Mouse (Mus musculus): Measurements from ENCODE around the gene Map4k1. TPM values are rescaled to one million over a fixed set of nuclear protein-coding genes. Genes with fewer than 3 reads are reported as not detected.

The Map4k1 gene
- polyA plus RNA-seq, 1 experiment from 2014 or later: 8.9 TPM

- Histone ChIP-seq H3K4me1 (replicated peaks; ENCODE audit: control insufficient read depth, insufficient read depth, low read length) (peaks cover 19% of the 10 kb centered on the region), H3K27ac (ENCODE audit: low read length) (no peak overlapping the region), H3K9ac (ENCODE audit: low read length) (peak overlapping the region; percentile 63), H3K9me3 (ENCODE audit: control insufficient read depth, low read length) (no peaks in the 10 kb centered on the region), H3K27me3 (ENCODE audit: control insufficient read depth, insufficient read depth, low read depth, low read length) (no peaks in the 10 kb centered on the region), H3K4me2 (ENCODE audit: low read depth, low read length) (peak overlapping the region; percentile 73), H3K4me3 (ENCODE audit: low read length) (peak overlapping the region; percentile 42), H3K36me3 (ENCODE audit: control insufficient read depth, insufficient read depth, low read length) (no peaks in the 10 kb centered on the region)
- ATAC-seq (ENCODE audit: low read depth): peak; percentile 22; the same call in 1 of the 2 replicates
- WGBS: 1% methylated on average over 26 of the region's 26 CpGs
These were observed 58.3 kb downstream of the Map4k1 start for GRCm38 (mm10) chr7:29039985-29040661.

- Histone ChIP-seq H3K27me3 (ENCODE audit: control insufficient read depth, insufficient read depth, low read depth, low read length) (no peaks in the 10 kb centered on the region), H3K4me3 (ENCODE audit: low read length) (no peak overlapping the region), H3K4me1 (replicated peaks; ENCODE audit: control insufficient read depth, insufficient read depth, low read length) (peaks cover 19% of the 10 kb centered on the region), H3K9me3 (ENCODE audit: control insufficient read depth, low read length) (no peaks in the 10 kb centered on the region), H3K9ac (ENCODE audit: low read length) (no peak overlapping the region), H3K4me2 (ENCODE audit: low read depth, low read length) (no peak overlapping the region), H3K27ac (ENCODE audit: low read length) (no peak overlapping the region), H3K36me3 (ENCODE audit: control insufficient read depth, insufficient read depth, low read length) (no peaks in the 10 kb centered on the region)
- WGBS: 77% methylated on average over 5 of the region's 5 CpGs
- no peak for ATAC-seq (ENCODE audit: low read depth)
These were observed 59.3 kb downstream of the Map4k1 start for GRCm38 (mm10) chr7:29041194-29041593.

GRCm38 (mm10) chr7:29043016-29043673, 61.3 kb downstream of the Map4k1 start:
- Histone ChIP-seq H3K36me3 (ENCODE audit: control insufficient read depth, insufficient read depth, low read length) (no peaks in the 10 kb centered on the region), H3K4me3 (ENCODE audit: low read length) (peak overlapping the region; percentile 16; the same call in 1 of the 2 replicates)
- peak; percentile 76 for ATAC-seq (ENCODE audit: low read depth)

GRCm38 (mm10) chr7:29043674-29044057, 61.8 kb downstream of the Map4k1 start:
- peak; percentile 23 for ATAC-seq (ENCODE audit: low read depth)
- Histone ChIP-seq H3K27me3 (ENCODE audit: control insufficient read depth, insufficient read depth, low read depth, low read length) (no peaks in the 10 kb centered on the region), H3K9me3 (ENCODE audit: control insufficient read depth, low read length) (0 out of 2 replicates have a peak, but pooled peaks cover 3% of the 10 kb centered on the region), H3K4me3 (ENCODE audit: low read length) (peak overlapping the region; percentile 16; the same call in 1 of the 2 replicates), H3K36me3 (ENCODE audit: control insufficient read depth, insufficient read depth, low read length) (no peaks in the 10 kb centered on the region), H3K9ac (ENCODE audit: low read length) (no peak overlapping the region), H3K4me1 (replicated peaks; ENCODE audit: control insufficient read depth, insufficient read depth, low read length) (peaks cover 19% of the 10 kb centered on the region), H3K4me2 (ENCODE audit: low read depth, low read length) (peak overlapping the region; percentile 37), H3K27ac (ENCODE audit: low read length) (peak overlapping the region; percentile 26)
- 30% methylated on average over 10 of the region's 11 CpGs for WGBS

More at GRCm38 (mm10) chr7:29043016-29043673, 61.3 kb downstream of the Map4k1 start:
- H3K9me3 ChIP-seq (ENCODE audit: control insufficient read depth, low read length): 0 out of 2 replicates have a peak, but pooled peaks cover 1% of the 10 kb centered on the region
- H3K4me1 ChIP-seq (replicated peaks; ENCODE audit: control insufficient read depth, insufficient read depth, low read length): peaks cover 19% of the 10 kb centered on the region
- peak overlapping the region; percentile 37 for H3K4me2 ChIP-seq (ENCODE audit: low read depth, low read length)
- no peaks in the 10 kb centered on the region for H3K27me3 ChIP-seq (ENCODE audit: control insufficient read depth, insufficient read depth, low read depth, low read length)
- H3K9ac ChIP-seq (ENCODE audit: low read length): no peak overlapping the region
- 21% methylated on average over 19 of the region's 19 CpGs for WGBS
- peak overlapping the region; percentile 41 for H3K27ac ChIP-seq (ENCODE audit: low read length)

- Histone ChIP-seq H3K4me2 (ENCODE audit: low read depth, low read length) (no peak overlapping the region), H3K36me3 (ENCODE audit: control insufficient read depth, insufficient read depth, low read length) (no peaks in the 10 kb centered on the region), H3K9me3 (ENCODE audit: control insufficient read depth, low read length) (0 out of 2 replicates have a peak, but pooled peaks cover 3% of the 10 kb centered on the region), H3K4me1 (replicated peaks; ENCODE audit: control insufficient read depth, insufficient read depth, low read length) (peaks cover 19% of the 10 kb centered on the region), H3K4me3 (ENCODE audit: low read length) (no peak overlapping the region), H3K9ac (ENCODE audit: low read length) (no peak overlapping the region), H3K27ac (ENCODE audit: low read length) (no peak overlapping the region), H3K27me3 (ENCODE audit: control insufficient read depth, insufficient read depth, low read depth, low read length) (no peaks in the 10 kb centered on the region)
- 55% methylated on average over 9 of the region's 9 CpGs for WGBS
- ATAC-seq (ENCODE audit: low read depth): no peak
These were observed 62.5 kb downstream of the Map4k1 start for GRCm38 (mm10) chr7:29044302-29044701.

GRCm38 (mm10) chr7:29046533-29046932, 64.7 kb downstream of the Map4k1 start:
- H3K9me3 ChIP-seq (ENCODE audit: control insufficient read depth, low read length): 0 out of 2 replicates have a peak, but pooled peaks cover 3% of the 10 kb centered on the region
- H3K27me3 ChIP-seq (ENCODE audit: control insufficient read depth, insufficient read depth, low read depth, low read length): peaks cover 3% of the 10 kb centered on the region; the same call in 1 of the 2 replicates
- H3K9ac ChIP-seq (ENCODE audit: low read length): no peak overlapping the region
- ATAC-seq (ENCODE audit: low read depth): no peak
- no peaks in the 10 kb centered on the region for H3K36me3 ChIP-seq (ENCODE audit: control insufficient read depth, insufficient read depth, low read length)
- H3K27ac ChIP-seq (ENCODE audit: low read length): no peak overlapping the region
- WGBS: 9% methylated on average over 11 of the region's 12 CpGs
- peaks cover 17% of the 10 kb centered on the region for H3K4me1 ChIP-seq (replicated peaks; ENCODE audit: control insufficient read depth, insufficient read depth, low read length)
- 0 out of 2 replicates have a peak overlapping the region, but pooled peaks have one; percentile 9 for H3K4me2 ChIP-seq (ENCODE audit: low read depth, low read length)
- H3K4me3 ChIP-seq (ENCODE audit: low read length): no peak overlapping the region

- H3K4me3 ChIP-seq (ENCODE audit: low read length): no peak overlapping the region
- H3K4me1 ChIP-seq (replicated peaks; ENCODE audit: control insufficient read depth, insufficient read depth, low read length): peaks cover 13% of the 10 kb centered on the region
- ATAC-seq (ENCODE audit: low read depth): no peak
- H3K27ac ChIP-seq (ENCODE audit: low read length): no peak overlapping the region
- no peak overlapping the region for H3K9ac ChIP-seq (ENCODE audit: low read length)
- H3K27me3 ChIP-seq (ENCODE audit: control insufficient read depth, insufficient read depth, low read depth, low read length): peaks cover 16% of the 10 kb centered on the region
- WGBS: 86% methylated on average over 3 of the region's 3 CpGs
- H3K9me3 ChIP-seq (ENCODE audit: control insufficient read depth, low read length): 0 out of 2 replicates have a peak, but pooled peaks cover 3% of the 10 kb centered on the region
- H3K4me2 ChIP-seq (ENCODE audit: low read depth, low read length): no peak overlapping the region
- H3K36me3 ChIP-seq (ENCODE audit: control insufficient read depth, insufficient read depth, low read length): no peaks in the 10 kb centered on the region
These were observed 66.2 kb downstream of the Map4k1 start for GRCm38 (mm10) chr7:29048070-29048469.

- WGBS: 68% methylated on average over 11 of the region's 11 CpGs
- Histone ChIP-seq H3K4me3 (ENCODE audit: low read length) (no peak overlapping the region), H3K4me2 (ENCODE audit: low read depth, low read length) (no peak overlapping the region), H3K9me3 (ENCODE audit: control insufficient read depth, low read length) (0 out of 2 replicates have a peak, but pooled peaks cover 3% of the 10 kb centered on the region), H3K36me3 (ENCODE audit: control insufficient read depth, insufficient read depth, low read length) (no peaks in the 10 kb centered on the region), H3K27ac (ENCODE audit: low read length) (no peak overlapping the region), H3K9ac (ENCODE audit: low read length) (no peak overlapping the region), H3K4me1 (replicated peaks; ENCODE audit: control insufficient read depth, insufficient read depth, low read length) (peaks cover 8% of the 10 kb centered on the region), H3K27me3 (ENCODE audit: control insufficient read depth, insufficient read depth, low read depth, low read length) (peaks cover 21% of the 10 kb centered on the region)
- ATAC-seq (ENCODE audit: low read depth): no peak
These were observed 66.8 kb downstream of the Map4k1 start for GRCm38 (mm10) chr7:29048615-29049014.

GRCm38 (mm10) chr7:29050797-29051196, 68.9 kb downstream of the Map4k1 start:
- no peak overlapping the region for H3K4me3 ChIP-seq (ENCODE audit: low read length)
- no peaks in the 10 kb centered on the region for H3K4me1 ChIP-seq (replicated peaks; ENCODE audit: control insufficient read depth, insufficient read depth, low read length)
- H3K9me3 ChIP-seq (ENCODE audit: control insufficient read depth, low read length): 0 out of 2 replicates have a peak, but pooled peaks cover 3% of the 10 kb centered on the region
- H3K36me3 ChIP-seq (ENCODE audit: control insufficient read depth, insufficient read depth, low read length): no peaks in the 10 kb centered on the region
- peaks cover 28% of the 10 kb centered on the region for H3K27me3 ChIP-seq (ENCODE audit: control insufficient read depth, insufficient read depth, low read depth, low read length)
- WGBS: 26% methylated on average over 2 of the region's 2 CpGs
- H3K27ac ChIP-seq (ENCODE audit: low read length): no peak overlapping the region
- ATAC-seq (ENCODE audit: low read depth): no peak
- H3K4me2 ChIP-seq (ENCODE audit: low read depth, low read length): no peak overlapping the region
- H3K9ac ChIP-seq (ENCODE audit: low read length): no peak overlapping the region

Measured in lung, embryonic 16.5 days (tissue).